Comparison of ENCODE assay signal across 8 mouse cellular contexts in the genomic region with DNA sequence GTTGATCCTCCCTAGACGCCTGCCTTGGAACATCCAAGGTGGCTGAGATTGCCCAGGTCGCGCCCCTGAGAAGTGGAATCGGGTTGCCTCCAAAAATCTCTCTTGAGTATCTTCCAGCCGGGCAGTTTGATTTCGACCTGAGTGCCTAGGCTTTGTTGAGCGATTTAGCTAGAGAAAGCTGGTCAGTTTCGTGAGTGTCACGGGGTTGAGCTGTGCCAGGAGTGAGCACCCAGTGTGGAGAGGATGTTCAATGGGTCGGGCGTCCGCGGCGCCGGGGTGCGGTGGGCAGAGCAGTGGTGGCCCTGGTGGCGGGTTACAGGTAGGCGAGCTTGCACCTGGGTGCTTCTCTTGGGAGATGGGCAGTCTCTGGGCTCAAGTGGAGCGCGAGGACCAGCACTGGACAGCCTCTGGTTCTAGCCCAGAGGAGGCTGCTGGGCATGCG. TPM values are rescaled to one million over a fixed set of nuclear protein-coding genes. Genes with fewer than 3 reads are reported as not detected.
A peak's percentile ranks its signal among the peaks of the same experiment; 100 is the strongest.
DNase-seq lines count a peak whose midpoint lies in the region; ATAC-seq and TF ChIP-seq lines count a peak whose summit lies in the region.

No protein-coding gene starts in this region.

- in situ Hi-C loops in ES-E14 (cut with MboI; ENCODE audit: low sequenced_read_pairs in 2 of 2, unreplicated experiment in 2 of 2), result no loop called here

- TF ChIP-seq EP300 in heart, adult 2 months (IDR thresholded peaks at IDR 0.05; ENCODE audit: insufficient read depth, low read depth, low read length), result no peak

- 3% methylated on average over 21 of the region's 21 CpGs for WGBS in heart, adult 2 months
- WGBS in embryonic facial prominence, embryonic 14.5 days, result 1% methylated on average over 21 of the region's 21 CpGs
- under 1% methylated on average over 21 of the region's 21 CpGs for WGBS in hindbrain, embryonic 14.5 days
- 3% methylated on average over 21 of the region's 21 CpGs for WGBS in liver, embryonic 13.5 days (ENCODE audit: insufficient replicate concordance)
- under 1% methylated on average over 21 of the region's 21 CpGs for WGBS in olfactory bulb, adult 2 months

- intact Hi-C loops in heart, adult 2 months (cut with DNase I), result no loop called here

- H3K4me3 ChIP-seq in heart, adult 2 months, result peak overlapping the region; percentile 53
- H3K4me3 ChIP-seq in ES-E14 (ENCODE audit: insufficient read depth in 1 of 2, low read depth in 1 of 2, low read length in 2 of 2, poor library complexity in 1 of 2, severe bottlenecking in 1 of 2), result peak overlapping the region; percentile 14 to 20; a peak in 3 of 4 replicates
- peak overlapping the region; percentile 72 for H3K4me3 ChIP-seq in embryonic facial prominence, embryonic 14.5 days (ENCODE audit: low read depth, low read length)
- H3K4me3 ChIP-seq in hindbrain, embryonic 14.5 days (replicated peaks; ENCODE audit: low read length), result peak overlapping the region; percentile 72
- peak overlapping the region; percentile 53 for H3K4me3 ChIP-seq in liver, embryonic 13.5 days (replicated peaks)
- peak overlapping the region; percentile 97 for H3K4me3 ChIP-seq in olfactory bulb, adult 2 months (ENCODE audit: insufficient read depth, low read depth, low read length)

- H3K9ac ChIP-seq in heart, adult 2 months (ENCODE audit: low read depth, low read length), result peak overlapping the region; percentile 5; the same call in 1 of the 2 replicates
- no peak overlapping the region for H3K9ac ChIP-seq in ES-E14 (ENCODE audit: insufficient read depth, low read depth, low read length, poor library complexity, severe bottlenecking)
- H3K9ac ChIP-seq in embryonic facial prominence, embryonic 14.5 days (ENCODE audit: low read depth, low read length), result peak overlapping the region; percentile 82
- H3K9ac ChIP-seq in hindbrain, embryonic 14.5 days, result peak overlapping the region; percentile 95
- no peak overlapping the region for H3K9ac ChIP-seq in liver, embryonic 13.5 days

- DNase-seq in heart, adult 2 months, result no peak
- no peak for DNase-seq in heart, adult 18-20 months
- DNase-seq in ES-E14 (ENCODE audit: low read depth, low spot score), result no peak
- DNase-seq in embryonic facial prominence, embryonic 14.5 days (ENCODE audit: low spot score), result peak; percentile 10
- peak; percentile 55 for DNase-seq in hindbrain, embryonic 14.5 days (ENCODE audit: low spot score)
- DNase-seq in liver, embryonic 13.5 days, result no peak
- no peak for DNase-seq in spleen, postnatal 14 days (ENCODE audit: low spot score in 2 of 2)

- H3K4me1 ChIP-seq in heart, adult 2 months (ENCODE audit: control insufficient read depth, insufficient read depth, low read length), result peaks cover 2% of the 10 kb centered on the region; the same call in 1 of the 2 replicates
- peaks cover 0 to 2% of the 10 kb centered on the region in 2 experiments; a peak in 1 of 4 replicates for H3K4me1 ChIP-seq in ES-E14 (ENCODE audit: control insufficient read depth in 2 of 2, insufficient read depth in 2 of 2, low read length in 2 of 2, poor library complexity in 1 of 2)
- H3K4me1 ChIP-seq in embryonic facial prominence, embryonic 14.5 days (ENCODE audit: control insufficient read depth, insufficient read depth, low read length), result peaks cover 8% of the 10 kb centered on the region
- peaks cover 35% of the 10 kb centered on the region for H3K4me1 ChIP-seq in hindbrain, embryonic 14.5 days (replicated peaks; ENCODE audit: control insufficient read depth, insufficient read depth, low read length)
- H3K4me1 ChIP-seq in liver, embryonic 13.5 days (replicated peaks), result no peaks in the 10 kb centered on the region
- 0 out of 2 replicates have a peak, but pooled peaks cover 2% of the 10 kb centered on the region for H3K4me1 ChIP-seq in olfactory bulb, adult 2 months (ENCODE audit: control insufficient read depth, insufficient read depth, low read length)

- TF ChIP-seq POLR2A in heart, adult 2 months (IDR thresholded peaks at IDR 0.05; ENCODE audit: insufficient read depth, low read depth, low read length), result no peak
- TF ChIP-seq POLR2A in olfactory bulb, adult 2 months (IDR thresholded peaks at IDR 0.05; ENCODE audit: insufficient read depth, low read depth, low read length), result no peak

- H3K27me3 ChIP-seq in heart, adult 2 months (ENCODE audit: control insufficient read depth, insufficient read depth, low read length), result peaks cover 15% of the 10 kb centered on the region
- no peaks in the 10 kb centered on the region for H3K27me3 ChIP-seq in embryonic facial prominence, embryonic 14.5 days (replicated peaks; ENCODE audit: control insufficient read depth, insufficient read depth, low read length)
- no peaks in the 10 kb centered on the region for H3K27me3 ChIP-seq in hindbrain, embryonic 14.5 days (ENCODE audit: control insufficient read depth, insufficient read depth, low read length)
- peaks cover 63% of the 10 kb centered on the region for H3K27me3 ChIP-seq in liver, embryonic 13.5 days

- no peaks in the 10 kb centered on the region for H3K9me3 ChIP-seq in ES-E14 (ENCODE audit: control insufficient read depth, insufficient read depth, low read depth, low read length)
- H3K9me3 ChIP-seq in embryonic facial prominence, embryonic 14.5 days (ENCODE audit: control insufficient read depth, low read length), result no peaks in the 10 kb centered on the region
- H3K9me3 ChIP-seq in hindbrain, embryonic 14.5 days (ENCODE audit: control insufficient read depth, low read length), result no peaks in the 10 kb centered on the region
- H3K9me3 ChIP-seq in liver, embryonic 13.5 days (replicated peaks), result no peaks in the 10 kb centered on the region

- TF ChIP-seq CTCF in heart, adult 2 months (IDR thresholded peaks at IDR 0.05), result no peak
- no peak for TF ChIP-seq CTCF in olfactory bulb, adult 2 months (IDR thresholded peaks at IDR 0.05; ENCODE audit: insufficient read depth, low read depth, low read length)

- no peaks in the 10 kb centered on the region for H3K79me2 ChIP-seq in heart, adult 2 months (replicated peaks; ENCODE audit: control insufficient read depth, insufficient read depth, low read length)

- H3K27ac ChIP-seq in heart, adult 2 months, result no peak overlapping the region
- H3K27ac ChIP-seq in ES-E14 (ENCODE audit: insufficient read depth, low read depth, low read length, poor library complexity, severe bottlenecking), result no peak overlapping the region
- peak overlapping the region; percentile 91 for H3K27ac ChIP-seq in embryonic facial prominence, embryonic 14.5 days (replicated peaks; ENCODE audit: low read depth, low read length)
- H3K27ac ChIP-seq in hindbrain, embryonic 14.5 days, result peak overlapping the region; percentile 98
- H3K27ac ChIP-seq in liver, embryonic 13.5 days, result no peak overlapping the region
- H3K27ac ChIP-seq in olfactory bulb, adult 2 months (ENCODE audit: insufficient read depth, low read depth, low read length), result peak overlapping the region; percentile 40

- H3K36me3 ChIP-seq in heart, adult 2 months (ENCODE audit: control insufficient read depth, insufficient read depth, low read length), result no peaks in the 10 kb centered on the region
- no peaks in the 10 kb centered on the region for H3K36me3 ChIP-seq in ES-E14 (ENCODE audit: control insufficient read depth, insufficient read depth, low read length, poor library complexity, severe bottlenecking)
- no peaks in the 10 kb centered on the region for H3K36me3 ChIP-seq in embryonic facial prominence, embryonic 14.5 days (ENCODE audit: control insufficient read depth, insufficient read depth, low read length)
- H3K36me3 ChIP-seq in hindbrain, embryonic 14.5 days (replicated peaks; ENCODE audit: control insufficient read depth, insufficient read depth), result no peaks in the 10 kb centered on the region
- H3K36me3 ChIP-seq in liver, embryonic 13.5 days, result no peaks in the 10 kb centered on the region

- ATAC-seq in embryonic facial prominence, embryonic 14.5 days (ENCODE audit: low read depth), result no peak
- ATAC-seq in hindbrain, embryonic 14.5 days (ENCODE audit: low FRiP score), result 0 out of 2 replicates have a peak, but pooled peaks have one; percentile 2
- ATAC-seq in liver, embryonic 13.5 days (ENCODE audit: low read depth), result no peak

- H3K4me2 ChIP-seq in embryonic facial prominence, embryonic 14.5 days (ENCODE audit: low read depth, low read length), result peak overlapping the region; percentile 80
- peak overlapping the region; percentile 80 for H3K4me2 ChIP-seq in hindbrain, embryonic 14.5 days (replicated peaks)
- H3K4me2 ChIP-seq in liver, embryonic 13.5 days, result peak overlapping the region; percentile 65

TF ChIP-seq in ES-E14, 5 proteins besides CTCF, POLR2A, EP300 and RAD21:
- no peak for TF ChIP-seq CHD2 (IDR thresholded peaks at IDR 0.05; ENCODE audit: low read depth, low read length)
- no peak for TF ChIP-seq MAFK (IDR thresholded peaks at IDR 0.05; ENCODE audit: insufficient read depth, low read depth, low read length)
- TF ChIP-seq ZNF384 (IDR thresholded peaks at IDR 0.05; ENCODE audit: low read depth, low read length), result no peak
- TF ChIP-seq HCFC1 (IDR thresholded peaks at IDR 0.05; ENCODE audit: borderline replicate concordance, insufficient read depth, low read length), result no peak
- TF ChIP-seq ZC3H11A (IDR thresholded peaks at IDR 0.05; ENCODE audit: borderline replicate concordance, low read depth, low read length), result no peak

RNA-seq across cellular contexts. Expression of gene Adgrl3, which starts 1.9 kb away (rescaled TPM):
- total RNA-seq in heart, adult 2 months (2021), result 1 to 10 TPM; 3.4 to 3.5 TPM
- polyA plus RNA-seq in heart, adult 2 months (2012; rRNA removed), result 0.90 and 1.6 TPM in 2 replicates
- 1 to 10 TPM; 3.4 to 4.0 TPM for total RNA-seq in heart, adult 18-20 months (2021)
- total RNA-seq in ES-E14 (2012; rRNA removed), result 5.4 and 11.3 TPM in 2 replicates
- 26.0 and 29.5 TPM in 2 replicates for polyA plus RNA-seq in embryonic facial prominence, embryonic 14.5 days (2014; fragmentation: Nextera tagmentation; extraction: Ambion mirVana)
- polyA plus RNA-seq in hindbrain, embryonic 14.5 days (2014; fragmentation: Nextera tagmentation; extraction: Ambion mirVana), result 77.7 and 78.7 TPM in 2 replicates
- polyA plus RNA-seq in liver, embryonic 13.5 days (2015; fragmentation: Nextera tagmentation; extraction: Ambion mirVana), result 1.9 and 2.0 TPM in 2 replicates
- not detected in 2 replicates for polyA plus RNA-seq in olfactory bulb, adult 2 months (2012; ENCODE audit: insufficient read depth, insufficient read length, low replicate concordance, missing spikeins)

Comparison
In these comparisons a context has a peak if more than half of its experiments do, and no peak if none do; other contexts are left out.
1. DNase-seq: peak in embryonic facial prominence, embryonic 14.5 days (single experiment) and hindbrain, embryonic 14.5 days (single experiment); none in heart, adult 2 months (0 of 2), heart, adult 18-20 months (0 of 2), ES-E14 (single experiment), liver, embryonic 13.5 days (single experiment) and spleen, postnatal 14 days (0 of 2).
2. H3K27ac ChIP-seq: peak in embryonic facial prominence, embryonic 14.5 days (single experiment), hindbrain, embryonic 14.5 days (single experiment) and olfactory bulb, adult 2 months (single experiment); none in heart, adult 2 months (single experiment), ES-E14 (single experiment) and liver, embryonic 13.5 days (single experiment).
3. H3K4me3 ChIP-seq: peak in every context shown above with its lines; median percentile 97 in olfactory bulb, adult 2 months; 72 in embryonic facial prominence, embryonic 14.5 days; 72 in hindbrain, embryonic 14.5 days; 53 in heart, adult 2 months; 53 in liver, embryonic 13.5 days; 17 in ES-E14.
4. H3K9ac ChIP-seq: peak in heart, adult 2 months (single experiment), embryonic facial prominence, embryonic 14.5 days (single experiment) and hindbrain, embryonic 14.5 days (single experiment); none in ES-E14 (single experiment) and liver, embryonic 13.5 days (single experiment).
5. Peak in every context shown above with its lines, with median percentiles within 50 percentile points of each other: H3K4me2 ChIP-seq.